Mouse (Mus musculus): ENCODE data around the gene A330070K13Rik.

Gene A330070K13Rik

GRCm38 (mm10) chr5:130384222-130384912 is at the start of gene A330070K13Rik:
Gene A330070K13Rik, minus strand, starts transcription at chr5:130384631.
- no peak for DNase-seq (ENCODE audit: low read depth, low spot score)

GRCm38 (mm10) chr5:130411516-130411915 is 27.1 kb upstream of the A330070K13Rik start:
- no peak for DNase-seq (ENCODE audit: low read depth, low spot score)

GRCm38 (mm10) chr5:130409706-130410105 is 25.3 kb upstream of the A330070K13Rik start:
- no peak for DNase-seq (ENCODE audit: low read depth, low spot score)

- peak; percentile 0 for DNase-seq (ENCODE audit: low read depth, low spot score)
Measured at GRCm38 (mm10) chr5:130405201-130405600, 20.8 kb upstream of the A330070K13Rik start.

- no peak for DNase-seq (ENCODE audit: low read depth, low spot score)
Measured at GRCm38 (mm10) chr5:130400136-130400917, 15.9 kb upstream of the A330070K13Rik start.

- DNase-seq (ENCODE audit: low read depth, low spot score) = no peak
Measured at GRCm38 (mm10) chr5:130395142-130395541, 10.7 kb upstream of the A330070K13Rik start.

GRCm38 (mm10) chr5:130394386-130394785 is 10.0 kb upstream of the A330070K13Rik start:
- DNase-seq (ENCODE audit: low read depth, low spot score) = no peak

GRCm38 (mm10) chr5:130393618-130394355 is 9.4 kb upstream of the A330070K13Rik start:
- DNase-seq (ENCODE audit: low read depth, low spot score) = no peak

- DNase-seq (ENCODE audit: low read depth, low spot score) = no peak
Measured at GRCm38 (mm10) chr5:130386418-130386817, 2.0 kb upstream of the A330070K13Rik start.

- no peak for DNase-seq (ENCODE audit: low read depth, low spot score)
Measured at GRCm38 (mm10) chr5:130375411-130375810, 9.0 kb downstream of the A330070K13Rik start.

GRCm38 (mm10) chr5:130369237-130369636 is 15.2 kb downstream of the A330070K13Rik start, which contains the start of gene Caln1:
Gene Caln1, plus strand, starts transcription at chr5:130369455.
- no peak for DNase-seq (ENCODE audit: low read depth, low spot score)

- DNase-seq (ENCODE audit: low read depth, low spot score) = no peak
Measured at GRCm38 (mm10) chr5:130368236-130368635, 16.2 kb downstream of the A330070K13Rik start.

- no peak for DNase-seq (ENCODE audit: low read depth, low spot score)
Measured at GRCm38 (mm10) chr5:130363773-130364172, 20.7 kb downstream of the A330070K13Rik start.

- no peak for DNase-seq (ENCODE audit: low read depth, low spot score)
Measured at GRCm38 (mm10) chr5:130363111-130363510, 21.3 kb downstream of the A330070K13Rik start.

GRCm38 (mm10) chr5:130355223-130355622 is 29.2 kb downstream of the A330070K13Rik start:
- DNase-seq (ENCODE audit: low read depth, low spot score) = no peak

- no peak for DNase-seq (ENCODE audit: low read depth, low spot score)
Measured at GRCm38 (mm10) chr5:130345871-130346270, 38.6 kb downstream of the A330070K13Rik start.

GRCm38 (mm10) chr5:130344999-130345398 is 39.4 kb downstream of the A330070K13Rik start:
- DNase-seq (ENCODE audit: low read depth, low spot score) = no peak

GRCm38 (mm10) chr5:130340656-130341055 is 43.8 kb downstream of the A330070K13Rik start:
- DNase-seq (ENCODE audit: low read depth, low spot score) = no peak

GRCm38 (mm10) chr5:130335462-130335861 is 49.0 kb downstream of the A330070K13Rik start:
- no peak for DNase-seq (ENCODE audit: low read depth, low spot score)

GRCm38 (mm10) chr5:130333971-130334370 is 50.5 kb downstream of the A330070K13Rik start:
- DNase-seq (ENCODE audit: low read depth, low spot score) = no peak

GRCm38 (mm10) chr5:130333566-130333965 is 50.9 kb downstream of the A330070K13Rik start:
- no peak for DNase-seq (ENCODE audit: low read depth, low spot score)

GRCm38 (mm10) chr5:130331206-130331605 is 53.2 kb downstream of the A330070K13Rik start:
- no peak for DNase-seq (ENCODE audit: low read depth, low spot score)
